Mouse (Mus musculus): Measurements from ENCODE around the gene Tmem179. TPM values are rescaled to one million over a fixed set of nuclear protein-coding genes. Genes with fewer than 3 reads are reported as not detected.

Tmem179 gene
- polyA plus RNA-seq, 1 experiment = not detected

DNA sequence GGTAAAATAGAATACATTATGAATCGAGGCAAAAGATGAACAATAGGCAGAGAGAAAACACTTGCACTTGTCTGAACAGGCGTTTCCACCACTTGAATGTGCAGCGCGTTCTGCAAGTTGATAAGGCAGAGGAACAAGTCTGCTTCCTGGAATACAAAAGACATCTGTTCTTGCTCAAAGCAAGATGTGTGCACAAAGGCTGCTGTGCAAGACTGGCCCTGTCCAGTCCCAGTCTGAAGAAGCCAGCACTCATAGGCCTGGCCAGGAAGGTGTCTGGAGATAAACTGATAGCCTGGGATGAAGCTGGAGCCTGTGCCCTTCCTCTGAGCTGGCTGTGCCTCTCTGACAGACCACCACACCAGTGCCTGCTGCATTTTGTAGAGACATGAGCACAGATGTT lies 1.6 kb upstream of the Tmem179 start:
- Histone ChIP-seq H3K4me3 (ENCODE audit: low read depth, low read length) (no peak overlapping the region), H3K27ac (ENCODE audit: insufficient read depth, low read length) (no peak overlapping the region), H3K27me3 (ENCODE audit: control insufficient read depth, insufficient read depth, low read length, poor library complexity, severe bottlenecking) (no peaks in the 10 kb centered on the region), H3K4me1 (ENCODE audit: control insufficient read depth, insufficient read depth, low read length) (peaks cover 2% of the 10 kb centered on the region), H3K9me3 (replicated peaks; ENCODE audit: control insufficient read depth, insufficient read depth, low read length, poor library complexity, severe bottlenecking) (no peaks in the 10 kb centered on the region), H3K36me3 (ENCODE audit: control insufficient read depth, insufficient read depth, low read length, poor library complexity, severe bottlenecking) (no peaks in the 10 kb centered on the region), H3K9ac (ENCODE audit: low read depth, poor library complexity, severe bottlenecking) (no peak overlapping the region)
- no peak for TF ChIP-seq EP300 (IDR thresholded peaks at IDR 0.05; ENCODE audit: insufficient read depth, low read depth, low read length)
- TF ChIP-seq POLR2A (IDR thresholded peaks at IDR 0.05; ENCODE audit: insufficient read depth, low read length) = no peak
- TF ChIP-seq CTCF (IDR thresholded peaks at IDR 0.05; ENCODE audit: low read depth, low read length) = no peak

DNA sequence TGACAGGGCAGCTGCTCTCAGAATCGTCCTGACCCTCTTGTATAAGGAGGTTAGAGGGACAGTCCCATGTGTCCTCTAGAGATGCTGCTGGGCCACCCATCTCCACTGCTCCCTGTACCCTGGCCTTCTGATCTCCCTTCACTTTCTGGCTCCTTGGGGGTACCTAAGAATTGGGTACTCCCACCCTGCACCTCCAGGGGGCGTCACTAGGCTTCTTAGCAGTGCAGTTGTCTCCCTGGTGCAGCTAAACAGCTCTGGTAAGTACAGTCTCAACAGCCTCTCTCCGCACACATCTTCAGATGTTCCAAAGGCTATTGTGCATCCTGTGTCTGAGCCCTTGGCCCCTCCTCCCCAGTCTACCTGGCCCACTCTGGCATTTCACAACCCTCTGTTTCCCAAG lies 1.6 kb downstream of the Tmem179 start:
- no peak overlapping the region for H3K27ac ChIP-seq (ENCODE audit: insufficient read depth, low read length)
- TF ChIP-seq POLR2A (IDR thresholded peaks at IDR 0.05; ENCODE audit: insufficient read depth, low read length) (no peak), EP300 (IDR thresholded peaks at IDR 0.05; ENCODE audit: insufficient read depth, low read depth, low read length) (no peak), CTCF (IDR thresholded peaks at IDR 0.05; ENCODE audit: low read depth, low read length) (peak; percentile 38)
- no peaks in the 10 kb centered on the region for H3K27me3 ChIP-seq (ENCODE audit: control insufficient read depth, insufficient read depth, low read length, poor library complexity, severe bottlenecking)
- no peaks in the 10 kb centered on the region for H3K9me3 ChIP-seq (replicated peaks; ENCODE audit: control insufficient read depth, insufficient read depth, low read length, poor library complexity, severe bottlenecking)
- peaks cover 5% of the 10 kb centered on the region for H3K4me1 ChIP-seq (ENCODE audit: control insufficient read depth, insufficient read depth, low read length)
- H3K9ac ChIP-seq (ENCODE audit: low read depth, poor library complexity, severe bottlenecking) = no peak overlapping the region
- no peaks in the 10 kb centered on the region for H3K36me3 ChIP-seq (ENCODE audit: control insufficient read depth, insufficient read depth, low read length, poor library complexity, severe bottlenecking)
- no peak overlapping the region for H3K4me3 ChIP-seq (ENCODE audit: low read depth, low read length)

DNA sequence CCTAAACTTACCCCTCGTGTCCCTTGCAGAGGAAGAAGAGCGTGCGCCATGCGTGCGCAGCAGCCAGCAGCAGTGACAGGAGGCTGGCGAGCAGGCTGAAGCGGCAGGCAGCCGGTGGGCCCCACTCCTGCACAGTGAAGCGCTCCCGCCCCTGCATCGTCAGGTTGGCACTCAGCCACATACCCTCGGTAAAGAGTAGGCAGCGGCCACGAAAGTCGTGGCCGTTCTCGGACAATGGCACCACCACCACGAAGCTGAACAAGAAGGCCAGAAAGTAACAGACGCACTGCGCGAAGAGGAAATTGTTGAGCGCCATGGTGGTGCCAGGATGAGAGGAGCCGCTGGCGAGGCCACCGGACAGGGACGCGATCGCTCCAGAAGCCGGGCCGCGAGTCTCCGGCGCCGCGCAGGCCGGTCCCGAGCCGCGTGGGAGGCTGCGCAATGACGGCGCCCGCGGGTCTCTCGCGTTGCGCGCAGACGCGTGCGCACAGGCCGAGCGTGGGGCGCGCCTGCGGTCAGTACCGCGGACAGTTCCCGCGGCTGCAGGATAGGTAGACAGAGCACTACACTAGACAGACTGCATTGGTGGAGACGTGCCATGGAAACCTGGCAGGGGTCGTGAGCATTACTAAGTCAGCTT lies 5.7 kb downstream of the Tmem179 start:
- no peak overlapping the region for H3K27ac ChIP-seq (ENCODE audit: insufficient read depth, low read length)
- peak overlapping the region; percentile 44 for H3K4me3 ChIP-seq (ENCODE audit: low read depth, low read length)
- TF ChIP-seq CTCF (IDR thresholded peaks at IDR 0.05; ENCODE audit: low read depth, low read length) = no peak
- no peak for TF ChIP-seq EP300 (IDR thresholded peaks at IDR 0.05; ENCODE audit: insufficient read depth, low read depth, low read length)
- TF ChIP-seq POLR2A (IDR thresholded peaks at IDR 0.05; ENCODE audit: insufficient read depth, low read length) = no peak
- no peak overlapping the region for H3K9ac ChIP-seq (ENCODE audit: low read depth, poor library complexity, severe bottlenecking)
- no peaks in the 10 kb centered on the region for H3K36me3 ChIP-seq (ENCODE audit: control insufficient read depth, insufficient read depth, low read length, poor library complexity, severe bottlenecking)
- no peaks in the 10 kb centered on the region for H3K9me3 ChIP-seq (replicated peaks; ENCODE audit: control insufficient read depth, insufficient read depth, low read length, poor library complexity, severe bottlenecking)
- no peaks in the 10 kb centered on the region for H3K27me3 ChIP-seq (ENCODE audit: control insufficient read depth, insufficient read depth, low read length, poor library complexity, severe bottlenecking)
- H3K4me1 ChIP-seq (ENCODE audit: control insufficient read depth, insufficient read depth, low read length) = peaks cover 3% of the 10 kb centered on the region

DNA sequence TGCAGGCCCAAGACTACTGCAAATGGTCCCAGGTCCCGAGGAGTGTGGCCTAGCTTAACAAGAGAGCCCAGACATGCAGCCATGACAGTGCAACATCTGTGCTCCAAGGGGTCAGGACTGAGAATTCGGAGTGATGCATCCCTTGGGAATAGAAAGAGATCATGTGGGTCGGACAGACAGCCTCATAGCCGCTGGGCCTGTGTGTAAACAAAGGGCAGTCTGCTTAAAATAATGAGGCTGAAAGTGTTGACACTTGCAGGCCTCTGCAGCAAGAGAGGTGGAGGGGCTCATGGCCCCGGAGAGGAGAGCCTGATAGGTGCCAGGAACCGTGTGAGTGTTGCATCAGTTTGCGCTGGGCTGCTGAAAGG lies 6.2 kb downstream of the Tmem179 start:
- H3K36me3 ChIP-seq (ENCODE audit: control insufficient read depth, insufficient read depth, low read length, poor library complexity, severe bottlenecking) = no peaks in the 10 kb centered on the region
- H3K4me3 ChIP-seq (ENCODE audit: low read depth, low read length) = peak overlapping the region; percentile 44; the same call in 1 of the 2 replicates
- no peak overlapping the region for H3K9ac ChIP-seq (ENCODE audit: low read depth, poor library complexity, severe bottlenecking)
- no peak overlapping the region for H3K27ac ChIP-seq (ENCODE audit: insufficient read depth, low read length)
- no peaks in the 10 kb centered on the region for H3K9me3 ChIP-seq (replicated peaks; ENCODE audit: control insufficient read depth, insufficient read depth, low read length, poor library complexity, severe bottlenecking)
- TF ChIP-seq POLR2A (IDR thresholded peaks at IDR 0.05; ENCODE audit: insufficient read depth, low read length) (no peak), CTCF (IDR thresholded peaks at IDR 0.05; ENCODE audit: low read depth, low read length) (no peak), EP300 (IDR thresholded peaks at IDR 0.05; ENCODE audit: insufficient read depth, low read depth, low read length) (no peak)
- peaks cover 3% of the 10 kb centered on the region for H3K4me1 ChIP-seq (ENCODE audit: control insufficient read depth, insufficient read depth, low read length)
- H3K27me3 ChIP-seq (ENCODE audit: control insufficient read depth, insufficient read depth, low read length, poor library complexity, severe bottlenecking) = no peaks in the 10 kb centered on the region

DNA sequence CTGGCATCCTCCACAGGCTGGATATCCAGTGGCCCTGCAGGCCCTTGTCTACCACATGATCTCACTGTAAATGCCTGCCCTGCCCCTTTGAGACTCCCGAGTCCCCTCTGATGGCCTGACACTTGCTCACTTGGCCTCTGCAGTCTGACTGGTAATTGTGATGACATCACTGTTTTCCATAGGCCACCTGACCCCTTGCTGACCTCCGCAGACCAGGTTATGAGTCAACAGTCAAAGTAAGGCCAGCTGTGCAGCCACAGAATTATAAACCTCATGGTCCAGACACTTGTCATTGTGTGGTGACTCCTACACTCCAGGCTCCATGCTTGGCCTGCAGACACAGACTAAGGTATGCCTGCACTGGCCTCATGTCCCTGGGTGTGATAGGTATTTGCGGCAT lies 8.6 kb downstream of the Tmem179 start:
- Histone ChIP-seq H3K36me3 (ENCODE audit: control insufficient read depth, insufficient read depth, low read length, poor library complexity, severe bottlenecking) (no peaks in the 10 kb centered on the region), H3K27ac (ENCODE audit: insufficient read depth, low read length) (no peak overlapping the region), H3K4me1 (ENCODE audit: control insufficient read depth, insufficient read depth, low read length) (peaks cover 3% of the 10 kb centered on the region), H3K4me3 (ENCODE audit: low read depth, low read length) (no peak overlapping the region), H3K9ac (ENCODE audit: low read depth, poor library complexity, severe bottlenecking) (no peak overlapping the region), H3K27me3 (ENCODE audit: control insufficient read depth, insufficient read depth, low read length, poor library complexity, severe bottlenecking) (no peaks in the 10 kb centered on the region), H3K9me3 (replicated peaks; ENCODE audit: control insufficient read depth, insufficient read depth, low read length, poor library complexity, severe bottlenecking) (no peaks in the 10 kb centered on the region)
- TF ChIP-seq CTCF (IDR thresholded peaks at IDR 0.05; ENCODE audit: low read depth, low read length) (no peak), EP300 (IDR thresholded peaks at IDR 0.05; ENCODE audit: insufficient read depth, low read depth, low read length) (no peak), POLR2A (IDR thresholded peaks at IDR 0.05; ENCODE audit: insufficient read depth, low read length) (no peak)

DNA sequence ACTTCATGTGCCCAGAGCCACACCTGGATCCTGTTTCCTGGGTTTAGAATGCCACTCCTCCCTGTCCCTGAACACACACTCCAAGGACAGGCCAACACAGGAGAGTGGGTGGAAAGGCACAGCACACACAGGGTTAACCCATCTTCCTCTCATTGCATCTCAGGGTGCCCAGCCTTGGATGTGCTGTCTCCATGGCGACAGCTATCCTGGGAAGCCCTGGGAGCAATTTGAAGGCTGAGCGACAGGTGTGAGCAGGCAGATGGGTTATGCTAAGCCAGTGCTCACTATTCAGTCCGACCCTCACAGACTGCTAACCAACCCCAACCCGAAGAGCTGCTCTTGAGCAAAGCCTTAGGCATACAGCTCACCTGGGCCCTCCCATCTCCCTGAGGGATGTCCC lies 9.3 kb downstream of the Tmem179 start:
- Histone ChIP-seq H3K4me1 (ENCODE audit: control insufficient read depth, insufficient read depth, low read length) (peaks cover 3% of the 10 kb centered on the region), H3K27me3 (ENCODE audit: control insufficient read depth, insufficient read depth, low read length, poor library complexity, severe bottlenecking) (no peaks in the 10 kb centered on the region), H3K4me3 (ENCODE audit: low read depth, low read length) (no peak overlapping the region), H3K27ac (ENCODE audit: insufficient read depth, low read length) (no peak overlapping the region), H3K9me3 (replicated peaks; ENCODE audit: control insufficient read depth, insufficient read depth, low read length, poor library complexity, severe bottlenecking) (no peaks in the 10 kb centered on the region), H3K9ac (ENCODE audit: low read depth, poor library complexity, severe bottlenecking) (no peak overlapping the region), H3K36me3 (ENCODE audit: control insufficient read depth, insufficient read depth, low read length, poor library complexity, severe bottlenecking) (no peaks in the 10 kb centered on the region)
- TF ChIP-seq EP300 (IDR thresholded peaks at IDR 0.05; ENCODE audit: insufficient read depth, low read depth, low read length) = no peak
- no peak for TF ChIP-seq CTCF (IDR thresholded peaks at IDR 0.05; ENCODE audit: low read depth, low read length)
- no peak for TF ChIP-seq POLR2A (IDR thresholded peaks at IDR 0.05; ENCODE audit: insufficient read depth, low read length)

Measured in ES-Bruce4 (cell line).